Mouse (Mus musculus) liver, postnatal 0 days (tissue): Measurements from ENCODE around the gene Olfr1335.

Source experiments
- CTCF ChIP-seq: sonication (generic); IDR thresholded peaks from 2 replicates; pipeline ENCODE4 v1.5.1; 2016; ENCODE audit warnings: antibody characterized with exemption, low read depth
- EP300 ChIP-seq: IDR thresholded peaks from 2 replicates; pipeline ENCODE4 v1.6.1; 2016; ENCODE audit warnings: antibody characterized with exemption, low read depth, mild to moderate bottlenecking

DNA sequence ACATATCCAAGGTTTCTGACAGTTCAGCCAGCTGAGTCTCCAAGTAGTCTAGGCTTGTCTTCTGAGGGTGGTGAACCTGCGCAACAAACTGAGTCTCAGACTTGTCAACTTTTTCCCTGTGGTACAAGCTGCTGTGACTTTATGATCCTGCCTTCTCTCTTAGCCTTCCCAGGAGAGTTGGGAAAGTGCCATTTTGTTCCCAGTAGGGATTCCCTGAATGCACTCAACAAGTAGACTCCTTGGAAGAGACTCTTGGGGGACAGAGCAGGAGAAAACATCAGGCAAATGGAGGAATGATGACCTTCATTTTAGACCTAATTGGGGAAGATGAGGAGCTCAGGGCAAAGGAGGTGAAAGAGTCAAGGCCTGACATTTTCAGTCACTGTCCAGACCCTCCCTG, 26.4 kb upstream of the Olfr1335 start, which contains the start of gene Olfr1333:
- TF ChIP-seq CTCF (no peak), EP300 (no peak)
